Mouse (Mus musculus) liver, adult 2 months (tissue): ENCODE results near the gene Ppwd1.

Source experiments
- CTCF ChIP-seq: fragments of 200-500 bp; IDR thresholded peaks from 2 replicates; pipeline ENCODE4 v1.5.1; 2011; ENCODE audit warnings: low read depth, low read length, control low read depth
- POLR2A ChIP-seq: fragments of 200-500 bp; IDR thresholded peaks from 2 replicates; pipeline ENCODE4 v1.6.1; 2011; ENCODE audit warnings: low read length, control low read depth; ENCODE audit not compliant: insufficient read depth; ENCODE audit errors: extremely low read depth

- TF ChIP-seq POLR2A (no peak), CTCF (no peak)
These were observed 73.0 kb downstream of the Ppwd1 start for GRCm38 (mm10) chr13:104155686-104156085.
